ENCODE assay signal across 8 mouse cellular contexts in the genomic region with DNA sequence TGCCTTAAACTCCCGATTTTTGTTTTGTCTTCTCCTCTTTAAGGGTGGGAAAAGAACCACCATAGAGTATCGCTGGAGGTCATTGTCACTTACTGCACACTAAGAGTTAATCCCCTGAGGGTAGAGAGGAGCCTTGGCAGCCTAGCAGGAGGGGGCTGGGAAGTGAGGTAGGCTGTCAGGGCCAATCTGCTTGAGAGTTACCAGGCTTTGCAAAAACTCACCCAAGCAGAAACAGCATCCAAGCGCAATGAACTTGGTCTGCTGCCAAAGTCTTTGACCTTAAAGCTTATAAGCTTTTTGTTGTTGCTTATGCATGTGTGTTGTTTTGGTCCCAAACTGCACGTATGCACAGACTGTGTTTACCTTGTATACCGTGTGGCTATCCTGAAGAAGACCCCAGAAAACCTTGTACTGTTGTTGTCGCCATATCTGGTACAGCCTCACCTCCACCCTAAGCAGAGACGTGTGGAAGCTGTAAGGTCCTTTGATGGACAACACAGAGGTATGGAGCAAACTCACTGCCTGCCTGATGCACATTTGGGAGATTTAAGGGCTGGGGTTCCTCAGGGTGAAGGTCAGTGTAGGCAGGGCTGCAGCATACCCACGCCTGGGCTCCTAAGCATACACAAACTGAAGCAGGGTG. TPM values are rescaled to one million over a fixed set of nuclear protein-coding genes. Genes with fewer than 3 reads are reported as not detected.
DNase-seq lines count a peak whose midpoint lies in the region; ATAC-seq and TF ChIP-seq lines count a peak whose summit lies in the region.

No protein-coding gene starts in this region.

- peaks cover 4% of the 10 kb centered on the region; the same call in 1 of the 2 replicates for H3K4me1 ChIP-seq in lung, embryonic 14.5 days (ENCODE audit: insufficient read depth)
- no peaks in the 10 kb centered on the region for H3K4me1 ChIP-seq in lung, adult 2 months (ENCODE audit: control insufficient read depth, insufficient read depth, low read length)
- peaks cover 15% of the 10 kb centered on the region for H3K4me1 ChIP-seq in embryonic facial prominence, embryonic 12.5 days

- no peaks in the 10 kb centered on the region for H3K9me3 ChIP-seq in lung, embryonic 14.5 days (ENCODE audit: low read depth, low read length)
- no peaks in the 10 kb centered on the region for H3K9me3 ChIP-seq in embryonic facial prominence, embryonic 12.5 days

- H3K27me3 ChIP-seq in lung, embryonic 14.5 days (ENCODE audit: insufficient read depth, low read length): no peaks in the 10 kb centered on the region
- H3K27me3 ChIP-seq in embryonic facial prominence, embryonic 12.5 days: no peaks in the 10 kb centered on the region

- peak overlapping the region; percentile 52; the same call in 1 of the 2 replicates for H3K27ac ChIP-seq in lung, embryonic 14.5 days (ENCODE audit: low read depth)
- H3K27ac ChIP-seq in embryonic facial prominence, embryonic 12.5 days: peak overlapping the region; percentile 65

- peak; percentile 83 for DNase-seq in lung, embryonic 14.5 days
- no peak for DNase-seq in lung, adult 2 months
- peak; percentile 77 for DNase-seq in kidney, adult 18-20 months
- peak; percentile 94 for DNase-seq in retina, embryonic 14.5 days (ENCODE audit: low spot score)
- DNase-seq in urinary bladder, adult 2 months (ENCODE audit: low spot score): no peak
- no peak for DNase-seq in urinary bladder, postnatal 4 days (ENCODE audit: low spot score in 2 of 2)

- no peak overlapping the region for H3K4me3 ChIP-seq in lung, embryonic 14.5 days (ENCODE audit: low read depth, low read length)
- no peak overlapping the region for H3K4me3 ChIP-seq in lung, adult 2 months (replicated peaks; ENCODE audit: extremely low read depth, low read depth, low read length)
- H3K4me3 ChIP-seq in embryonic facial prominence, embryonic 12.5 days: no peak overlapping the region

- no peak overlapping the region for H3K9ac ChIP-seq in lung, embryonic 14.5 days
- no peak overlapping the region for H3K9ac ChIP-seq in embryonic facial prominence, embryonic 12.5 days

- H3K4me2 ChIP-seq in lung, embryonic 14.5 days: no peak overlapping the region; the same call in 1 of the 2 replicates
- peak overlapping the region; percentile 3; the same call in 1 of the 2 replicates for H3K4me2 ChIP-seq in embryonic facial prominence, embryonic 12.5 days (replicated peaks)

- TF ChIP-seq POLR2A in lung, adult 2 months (IDR thresholded peaks at IDR 0.05; ENCODE audit: borderline replicate concordance, extremely low read depth, low read depth, low read length): no peak

- H3K36me3 ChIP-seq in lung, embryonic 14.5 days (ENCODE audit: insufficient read depth): no peaks in the 10 kb centered on the region
- no peaks in the 10 kb centered on the region for H3K36me3 ChIP-seq in embryonic facial prominence, embryonic 12.5 days

- peak; percentile 74 for ATAC-seq in lung, embryonic 14.5 days (ENCODE audit: insufficient read depth)
- peak; percentile 82 for ATAC-seq in embryonic facial prominence, embryonic 12.5 days (ENCODE audit: insufficient number of reproducible peaks, insufficient read depth, low FRiP score, low TSS enrichment)
- ATAC-seq in CD4-positive, CD25-positive, alpha-beta regulatory T cell, adult 4 months: no peak

- no peak for TF ChIP-seq CTCF in lung, embryonic 14.5 days (IDR thresholded peaks at IDR 0.05; ENCODE audit: low read depth)
- no peak for TF ChIP-seq CTCF in lung, adult 2 months (IDR thresholded peaks at IDR 0.05; ENCODE audit: insufficient read depth, low read length)

- 28% methylated on average over 8 of the region's 8 CpGs for WGBS in lung, embryonic 14.5 days
- 45% methylated on average over 8 of the region's 8 CpGs for WGBS in lung, adult 2 months
- WGBS in embryonic facial prominence, embryonic 12.5 days: 33% methylated on average over 8 of the region's 8 CpGs

RNA-seq across cellular contexts. Expression of a gene that starts 6.4 kb away (rescaled TPM):
- polyA plus RNA-seq in lung, embryonic 14.5 days (2014; fragmentation: Nextera tagmentation; extraction: Ambion mirVana): 32.9 and 38.2 TPM in 2 replicates
- 63.9 and 66.2 TPM in 2 replicates for polyA plus RNA-seq in lung, adult 2 months (2012; rRNA removed)
- polyA plus RNA-seq in embryonic facial prominence, embryonic 12.5 days (2016; fragmentation: Nextera tagmentation; extraction: Ambion mirVana): 62.6 and 63.0 TPM in 2 replicates
- under 1 TPM; 0.65 TPM for polyA plus RNA-seq in CD4-positive, CD25-positive, alpha-beta regulatory T cell, adult 4 months (2017; shearing (Covaris generic))
- polyA plus RNA-seq in urinary bladder, adult 2 months (2012; rRNA removed): 20.2 and 28.6 TPM in 2 replicates

RNA-seq across cellular contexts. Expression of a gene that starts 37.3 kb away (rescaled TPM):
- 47.4 and 49.3 TPM in 2 replicates for polyA plus RNA-seq in lung, embryonic 14.5 days (2014; fragmentation: Nextera tagmentation; extraction: Ambion mirVana)
- polyA plus RNA-seq in lung, adult 2 months (2012; rRNA removed): 21.3 and 22.5 TPM in 2 replicates
- 48.6 and 51.5 TPM in 2 replicates for polyA plus RNA-seq in embryonic facial prominence, embryonic 12.5 days (2016; fragmentation: Nextera tagmentation; extraction: Ambion mirVana)
- 10 to 100 TPM; 28.3 to 37.7 TPM for polyA plus RNA-seq in CD4-positive, CD25-positive, alpha-beta regulatory T cell, adult 4 months (2017; shearing (Covaris generic))
- 19.8 and 22.4 TPM in 2 replicates for polyA plus RNA-seq in urinary bladder, adult 2 months (2012; rRNA removed)

RNA-seq across cellular contexts. Expression of a gene that starts 43.4 kb away (rescaled TPM):
- polyA plus RNA-seq in lung, embryonic 14.5 days (2014; fragmentation: Nextera tagmentation; extraction: Ambion mirVana): 22.4 and 24.1 TPM in 2 replicates
- polyA plus RNA-seq in lung, adult 2 months (2012; rRNA removed): 44.0 and 46.6 TPM in 2 replicates
- 18.5 and 23.6 TPM in 2 replicates for polyA plus RNA-seq in embryonic facial prominence, embryonic 12.5 days (2016; fragmentation: Nextera tagmentation; extraction: Ambion mirVana)
- polyA plus RNA-seq in CD4-positive, CD25-positive, alpha-beta regulatory T cell, adult 4 months (2017; shearing (Covaris generic)): 10 to 100 TPM; 11.1 to 15.2 TPM
- 21.3 and 21.8 TPM in 2 replicates for polyA plus RNA-seq in urinary bladder, adult 2 months (2012; rRNA removed)

Comparison
In these comparisons a context has a peak if more than half of its experiments do, and no peak if none do; other contexts are left out.
1. DNase-seq: peak in lung, embryonic 14.5 days (single experiment), kidney, adult 18-20 months (single experiment) and retina, embryonic 14.5 days (single experiment); none in lung, adult 2 months (single experiment), urinary bladder, adult 2 months (single experiment) and urinary bladder, postnatal 4 days (0 of 2).
2. RNA of a gene that starts 6.4 kb away (polyA plus RNA-seq): 63.9 to 66.2 TPM in lung, adult 2 months, 62.6 to 63.0 TPM in embryonic facial prominence, embryonic 12.5 days, 32.9 to 38.2 TPM in lung, embryonic 14.5 days and 20.2 to 28.6 TPM in urinary bladder, adult 2 months; 0.65 TPM in CD4-positive, CD25-positive, alpha-beta regulatory T cell, adult 4 months; every median in the first group is over 10 times any median in the second.